In genomic region chr7:128531929-128532328, GRCm38 (mm10) we compare ENCODE assay signal across 8 mouse cellular contexts. TPM values are rescaled to one million over a fixed set of nuclear protein-coding genes. Genes with fewer than 3 reads are reported as not detected.
DNase-seq lines count a peak whose midpoint lies in the region; ATAC-seq lines count a peak whose summit lies in the region.

No protein-coding gene starts in this region.

- H3K4me3 ChIP-seq in neural tube, embryonic 13.5 days: no peak overlapping the region
- no peak overlapping the region for H3K4me3 ChIP-seq in neural tube, embryonic 15.5 days (replicated peaks)

- H3K4me2 ChIP-seq in neural tube, embryonic 13.5 days: no peak overlapping the region
- H3K4me2 ChIP-seq in neural tube, embryonic 15.5 days: no peak overlapping the region

- no peaks in the 10 kb centered on the region for H3K36me3 ChIP-seq in neural tube, embryonic 13.5 days
- H3K36me3 ChIP-seq in neural tube, embryonic 15.5 days: no peaks in the 10 kb centered on the region

- peaks cover 78% of the 10 kb centered on the region for H3K4me1 ChIP-seq in neural tube, embryonic 13.5 days (replicated peaks)
- H3K4me1 ChIP-seq in neural tube, embryonic 15.5 days: peaks cover 68% of the 10 kb centered on the region

- no peak for ATAC-seq in neural tube, embryonic 13.5 days (ENCODE audit: low read depth)
- ATAC-seq in neural tube, embryonic 15.5 days (ENCODE audit: low FRiP score): no peak
- ATAC-seq in erythroid progenitor cell, adult 5-6 weeks (replicated peaks; ENCODE audit: low FRiP score, poor library complexity, severe bottlenecking): 0 out of 2 replicates have a peak, but pooled peaks have one; percentile 51
- peak; percentile 68 to 72 for ATAC-seq in hematopoietic stem cell, adult 5-6 weeks (replicated peaks in 1 of 2; ENCODE audit: insufficient read depth in 1 of 2, low FRiP score in 2 of 2, low TSS enrichment in 1 of 2, low read depth in 1 of 2, poor library complexity in 2 of 2, severe bottlenecking in 2 of 2)
- peak; percentile 62 for ATAC-seq in megakaryocyte progenitor cell, adult 5-6 weeks (replicated peaks; ENCODE audit: poor library complexity)

- H3K9ac ChIP-seq in neural tube, embryonic 13.5 days: no peak overlapping the region
- no peak overlapping the region for H3K9ac ChIP-seq in neural tube, embryonic 15.5 days (replicated peaks)

- H3K27me3 ChIP-seq in neural tube, embryonic 13.5 days: peaks cover 4% of the 10 kb centered on the region; the same call in 1 of the 2 replicates
- no peaks in the 10 kb centered on the region for H3K27me3 ChIP-seq in neural tube, embryonic 15.5 days (replicated peaks)

- H3K27ac ChIP-seq in neural tube, embryonic 13.5 days (replicated peaks): 0 out of 2 replicates have a peak overlapping the region, but pooled peaks have one; percentile 42
- no peak overlapping the region for H3K27ac ChIP-seq in neural tube, embryonic 15.5 days (replicated peaks)

- H3K9me3 ChIP-seq in neural tube, embryonic 13.5 days: no peaks in the 10 kb centered on the region
- no peaks in the 10 kb centered on the region for H3K9me3 ChIP-seq in neural tube, embryonic 15.5 days (replicated peaks)

- DNase-seq in adrenal gland, postnatal 25 days: peak; percentile 80
- no peak for DNase-seq in retina, embryonic 14.5 days (ENCODE audit: low spot score)
- no peak for DNase-seq in testis, postnatal 10 days (ENCODE audit: low spot score)

- 72% methylated on average over 6 of the region's 6 CpGs for WGBS in neural tube, embryonic 13.5 days
- 52% methylated on average over 6 of the region's 6 CpGs for WGBS in neural tube, embryonic 15.5 days

RNA-seq across cellular contexts. Expression of gene Bag3, which starts 8.5 kb away (rescaled TPM):
- polyA plus RNA-seq in neural tube, embryonic 13.5 days (2015; fragmentation: Nextera tagmentation; extraction: Ambion mirVana): 3.2 and 3.6 TPM in 2 replicates
- polyA plus RNA-seq in neural tube, embryonic 15.5 days (2015; fragmentation: Nextera tagmentation; extraction: Ambion mirVana): 2.6 and 4.5 TPM in 2 replicates
- 148 and 181 TPM in 2 replicates for total RNA-seq in adrenal gland, postnatal 25 days (2021)
- total RNA-seq in erythroid progenitor cell, adult 5-6 weeks (2015; ENCODE audit: low replicate concordance): 1.4 and 2.9 TPM in 2 replicates
- 0.38 and 2.2 TPM in 2 replicates for total RNA-seq in erythroid progenitor cell, adult 5-6 weeks (2017; ENCODE audit: low replicate concordance)
- 6.2 and 6.9 TPM in 2 replicates for total RNA-seq in hematopoietic stem cell, adult 5-6 weeks (2017)
- total RNA-seq in megakaryocyte progenitor cell, adult 5-6 weeks (2015): 6.8 and 8.5 TPM in 2 replicates
- total RNA-seq in megakaryocyte progenitor cell, adult 5-6 weeks (2017): 6.2 and 6.4 TPM in 2 replicates

Comparison
In these comparisons a context has a peak if more than half of its experiments do, and no peak if none do; other contexts are left out.
1. ATAC-seq: peak in erythroid progenitor cell, adult 5-6 weeks (single experiment), hematopoietic stem cell, adult 5-6 weeks (2 of 2) and megakaryocyte progenitor cell, adult 5-6 weeks (single experiment); none in neural tube, embryonic 13.5 days (single experiment) and neural tube, embryonic 15.5 days (single experiment).
2. RNA of gene Bag3, which starts 8.5 kb away (total RNA-seq): 148 to 181 TPM in adrenal gland, postnatal 25 days; 6.2 to 8.5 TPM in megakaryocyte progenitor cell, adult 5-6 weeks, 6.2 to 6.9 TPM in hematopoietic stem cell, adult 5-6 weeks and 0.38 to 2.9 TPM in erythroid progenitor cell, adult 5-6 weeks; every median in the first group is over 10 times any median in the second.